9 mouse cellular contexts compared by ENCODE assay signal in genomic region chr10:97219474-97219873, GRCm38 (mm10).
A peak's percentile ranks its signal among the peaks of the same experiment; 100 is the strongest.
DNase-seq lines count a peak whose midpoint lies in the region; ATAC-seq and TF ChIP-seq lines count a peak whose summit lies in the region.
"Had no signal": no experiment of that assay in that cellular context is flagged by ENCODE, and none has a peak within 500 bp of the region (broad histone marks: within the 10 kb centered on the region; RNA-seq: fewer than 3 reads in every experiment).

No protein-coding gene starts in this region.

- H3K9ac ChIP-seq in kidney, embryonic 15.5 days: no peak overlapping the region
- H3K9ac ChIP-seq: neural tube, embryonic 13.5 days had no signal

- H3K9me3 ChIP-seq in kidney, embryonic 15.5 days (replicated peaks): no peaks in the 10 kb centered on the region
- H3K9me3 ChIP-seq: neural tube, embryonic 13.5 days had no signal

- no peak overlapping the region for H3K27ac ChIP-seq in kidney, embryonic 15.5 days
- H3K27ac ChIP-seq in gastrocnemius, adult 2 months: no peak overlapping the region
- H3K27ac ChIP-seq: neural tube, embryonic 13.5 days had no signal

- H3K4me2 ChIP-seq in kidney, embryonic 15.5 days: no peak overlapping the region
- H3K4me2 ChIP-seq: neural tube, embryonic 13.5 days had no signal

- intact Hi-C loops in gastrocnemius, adult 2 months (cut with DNase I): no loop called here

- no peak for ATAC-seq in kidney, embryonic 15.5 days (replicated peaks; ENCODE audit: low FRiP score)
- no peak for ATAC-seq in megakaryocyte, adult 5-6 weeks (ENCODE audit: poor library complexity, severe bottlenecking)
- no peak for ATAC-seq in CD4-positive, CD25-positive, alpha-beta regulatory T cell, adult 4 months

- no peaks in the 10 kb centered on the region for H3K27me3 ChIP-seq in kidney, embryonic 15.5 days
- H3K27me3 ChIP-seq: neural tube, embryonic 13.5 days had no signal

- peak; percentile 21 for DNase-seq in kidney, adult 9 months
- DNase-seq in Muller cell, postnatal 12 days (ENCODE audit: inconsistent ontology term): peak; percentile 42
- peak; percentile 45 for DNase-seq in adrenal gland, postnatal 14 days
- DNase-seq in gastrocnemius, adult 2 months: peak; percentile 65
- peak; percentile 26 for DNase-seq in ovary, postnatal 36 days (ENCODE audit: low spot score)

- 59% methylated on average over 3 of the region's 3 CpGs for WGBS in kidney, embryonic 15.5 days

- TF ChIP-seq CTCF in gastrocnemius, adult 2 months (IDR thresholded peaks at IDR 0.05): no peak

- H3K4me1 ChIP-seq in kidney, embryonic 15.5 days: no peaks in the 10 kb centered on the region
- H3K4me1 ChIP-seq: neural tube, embryonic 13.5 days had no signal

- no peaks in the 10 kb centered on the region for H3K36me3 ChIP-seq in kidney, embryonic 15.5 days
- H3K36me3 ChIP-seq: neural tube, embryonic 13.5 days had no signal

- no peak overlapping the region for H3K4me3 ChIP-seq in kidney, embryonic 15.5 days (replicated peaks)
- H3K4me3 ChIP-seq in gastrocnemius, adult 2 months: no peak overlapping the region
- H3K4me3 ChIP-seq: neural tube, embryonic 13.5 days had no signal
